Mouse (Mus musculus) MEL (cell line): ENCODE results near the gene Copz1.

ENCODE experiments used
- CHD2 ChIP-seq: IDR thresholded peaks from 2 replicates; pipeline ENCODE4 v1.6.1; 2011; ENCODE audit warnings: low read length, improper control_type of control experiment
- CTCF ChIP-seq, 3 experiments: IDR thresholded peaks in 2 of 3; conservative IDR thresholded peaks in 1 of 3; 2 replicates each; pipeline ENCODE4 v1.5.1; 2011 to 2012; ENCODE audit warnings: low read length in 3 of 3, low read depth in 2 of 3, mild to moderate bottlenecking in 2 of 3, improper control_type of control experiment in 1 of 3, inconsistent platforms in 1 of 3, mixed read lengths in 1 of 3, moderate library complexity in 1 of 3; ENCODE audit not compliant: control insufficient read depth in 1 of 3, insufficient read depth in 1 of 3, poor library complexity in 1 of 3, severe bottlenecking in 1 of 3
- JUND ChIP-seq: IDR thresholded peaks from 2 replicates; pipeline ENCODE4 v1.6.1; 2011; ENCODE audit warnings: low read depth, mild to moderate bottlenecking, improper control_type of control experiment, low read length
- MAZ ChIP-seq: IDR thresholded peaks from 2 replicates; pipeline ENCODE4 v1.6.1; 2012; ENCODE audit warnings: low read depth, mild to moderate bottlenecking, inconsistent platforms, low read length, improper control_type of control experiment
- NELFE ChIP-seq: IDR thresholded peaks from 2 replicates; pipeline ENCODE4 v1.6.1; 2011; ENCODE audit warnings: low read depth, low read length, improper control_type of control experiment
- NRF1 ChIP-seq: IDR thresholded peaks from 2 replicates; pipeline ENCODE4 v1.6.1; 2014; ENCODE audit warnings: low read depth, mild to moderate bottlenecking, inconsistent platforms, low read length, improper control_type of control experiment, moderate library complexity; ENCODE audit not compliant: poor library complexity, insufficient read depth, severe bottlenecking
- UBTF ChIP-seq: IDR thresholded peaks from 2 replicates; pipeline ENCODE4 v1.6.1; 2012; ENCODE audit warnings: low read depth, mild to moderate bottlenecking, inconsistent platforms, low read length, improper control_type of control experiment, moderate library complexity, borderline replicate concordance; ENCODE audit not compliant: insufficient read depth

DNA sequence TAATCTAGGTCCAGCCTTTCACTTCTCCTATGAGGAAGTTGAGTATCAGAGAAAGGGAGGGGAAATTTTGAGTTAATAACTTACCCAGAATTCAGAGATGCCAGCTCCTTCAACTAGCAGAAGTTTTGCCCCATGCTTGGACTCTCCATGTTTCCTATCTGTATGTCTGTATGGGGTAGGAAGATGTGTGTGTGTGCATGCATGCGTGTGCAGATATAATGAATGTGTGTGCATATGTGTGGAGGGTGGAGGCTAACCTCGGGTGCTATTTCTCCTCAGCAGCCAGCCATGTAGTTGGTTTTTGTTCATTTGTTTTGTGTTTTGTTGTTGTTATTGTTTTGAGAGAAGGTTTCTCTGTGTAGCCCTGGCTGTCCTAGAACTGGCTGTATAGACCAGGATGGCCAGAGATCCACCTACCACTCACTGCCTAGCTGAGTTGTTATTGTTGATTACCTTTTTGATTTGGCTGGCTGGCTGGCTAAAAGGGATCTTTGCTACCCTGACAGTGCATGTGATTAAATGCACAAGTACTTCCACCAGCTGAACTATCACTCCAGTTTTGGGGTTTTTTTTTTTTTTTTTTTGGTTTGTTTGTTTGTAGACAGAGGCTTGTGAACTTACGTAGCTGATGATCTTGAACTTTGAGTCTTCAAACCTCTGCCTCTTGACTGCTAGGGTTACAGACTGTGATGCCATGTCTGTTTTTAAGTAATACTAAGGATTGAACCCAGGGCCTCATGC lies 9.1 kb downstream of the Copz1 start:
- no peak for TF ChIP-seq NELFE
- TF ChIP-seq CHD2: no peak
- TF ChIP-seq CTCF (IDR thresholded peaks at IDR 0.05 in 2 of 3, conservative IDR thresholded peaks at IDR 0.05 in 1 of 3; ENCODE audit: control insufficient read depth in 1 of 3, insufficient read depth in 1 of 3, low read depth in 2 of 3, low read length in 3 of 3, poor library complexity in 1 of 3, severe bottlenecking in 1 of 3): no peak
- no peak for TF ChIP-seq JUND
- no peak for TF ChIP-seq UBTF
- no peak for TF ChIP-seq NRF1
- TF ChIP-seq MAZ: no peak
